Mouse (Mus musculus) limb, embryonic 11.5 days (tissue): ENCODE measurements around the gene Cct7. TPM values are rescaled to one million over a fixed set of nuclear protein-coding genes. Genes with fewer than 3 reads are reported as not detected.

ENCODE experiments used
- ATAC-seq: fragments of 200-750 bp; cut with Nextera tagmentation; 2 replicates; pipeline ENCODE4 v1.8.0; 2017; ENCODE audit warnings: low read depth; ENCODE audit not compliant: insufficient number of reproducible peaks, low FRiP score, low TSS enrichment
- DNase-seq: peaks from one replicate; pipeline ENCODE4 v3.0.0-alpha.2; 2015; ENCODE audit warnings: low spot score
- H3K27ac ChIP-seq: fragments of 300-500 bp; sonication (generic); replicated peaks from 2 replicates; pipeline ENCODE4 v1.5.1; 2014; ENCODE audit warnings: low read depth, mild to moderate bottlenecking, low read length
- H3K27me3 ChIP-seq: fragments of 300-500 bp; sonication (generic); 2 replicates; pipeline ENCODE4 v1.6.1; 2014; ENCODE audit warnings: mild to moderate bottlenecking, low read length, mixed read lengths; ENCODE audit not compliant: control insufficient read depth, insufficient read depth
- H3K36me3 ChIP-seq: fragments of 300-500 bp; sonication (generic); 2 replicates; pipeline ENCODE4 v1.6.1; 2014; ENCODE audit warnings: mild to moderate bottlenecking, low read length, moderate library complexity, mixed read lengths; ENCODE audit not compliant: control insufficient read depth, insufficient read depth
- H3K4me1 ChIP-seq: fragments of 300-500 bp; sonication (generic); 2 replicates; pipeline ENCODE4 v1.6.1; 2014; ENCODE audit warnings: low read length, mixed read lengths; ENCODE audit not compliant: control insufficient read depth, insufficient read depth
- H3K4me2 ChIP-seq: fragments of 300-500 bp; sonication (generic); 2 replicates; pipeline ENCODE4 v1.6.1; 2014; ENCODE audit warnings: low read depth, mild to moderate bottlenecking, moderate library complexity; ENCODE audit not compliant: severe bottlenecking
- H3K4me3 ChIP-seq: fragments of 300-500 bp; sonication (generic); 2 replicates; pipeline ENCODE4 v1.5.1; 2014; ENCODE audit warnings: low read depth, low read length
- H3K9ac ChIP-seq: fragments of 300-500 bp; sonication (generic); 2 replicates; pipeline ENCODE4 v1.6.1; 2014; ENCODE audit warnings: mild to moderate bottlenecking, low read length
- H3K9me3 ChIP-seq: fragments of 300-500 bp; sonication (generic); 2 replicates; pipeline ENCODE4 v1.6.1; 2016; ENCODE audit warnings: low read length; ENCODE audit not compliant: control insufficient read depth
- whole genome bisulfite sequencing: fragments of 180-500 bp; shearing (Covaris S2); extraction: QIAGEN DNeasy Blood & Tissue Kit; methylation state at CpG from one replicate; pipeline ENCODE4 v1.1.7; 2014; 5-methylcytosine and 5-hydroxymethylcytosine counted together
- polyA plus RNA-seq: library from polyadenylated mRNA; unstranded; fragments of >200 nt; fragmentation: Nextera tagmentation; extraction: Ambion mirVana; gene quantifications from 2 replicates; pipeline ENCODE4 v1.2.1, GENCODE M21; 2014

Gene Cct7
- polyA plus RNA-seq, 1 experiment from 2014 or later: 718 TPM

- no peak for ATAC-seq
- H3K4me2 ChIP-seq: no peak overlapping the region
- H3K4me3 ChIP-seq: no peak overlapping the region
- H3K9me3 ChIP-seq: no peaks in the 10 kb centered on the region
- no peaks in the 10 kb centered on the region for H3K36me3 ChIP-seq
- H3K9ac ChIP-seq: no peak overlapping the region
- H3K4me1 ChIP-seq: peaks cover 19% of the 10 kb centered on the region
- 63% methylated on average over 1 of the region's 1 CpGs for WGBS
- peaks cover 7% of the 10 kb centered on the region for H3K27me3 ChIP-seq
- DNase-seq: no peak
- no peak overlapping the region for H3K27ac ChIP-seq
Observed at GRCm38 (mm10) chr6:85500416-85500815, 49.1 kb downstream of the Cct7 start.

GRCm38 (mm10) chr6:85501571-85502102, 50.3 kb downstream of the Cct7 start:
- Histone ChIP-seq H3K4me3 (peak overlapping the region; percentile 75), H3K36me3 (no peaks in the 10 kb centered on the region), H3K9ac (0 out of 2 replicates have a peak overlapping the region, but pooled peaks have one; percentile 22), H3K4me2 (peak overlapping the region; percentile 88), H3K9me3 (no peaks in the 10 kb centered on the region), H3K27ac (no peak overlapping the region), H3K27me3 (peaks cover 7% of the 10 kb centered on the region), H3K4me1 (peaks cover 19% of the 10 kb centered on the region)
- 12% methylated on average over 6 of the region's 6 CpGs for WGBS
- no peak for ATAC-seq
- DNase-seq: no peak

GRCm38 (mm10) chr6:85502103-85502910, 51.0 kb downstream of the Cct7 start:
- H3K4me2 ChIP-seq: peak overlapping the region; percentile 88
- no peaks in the 10 kb centered on the region for H3K9me3 ChIP-seq
- DNase-seq: peak; percentile 68
- H3K4me1 ChIP-seq: peaks cover 19% of the 10 kb centered on the region
- peak; percentile 78 for ATAC-seq
- no peaks in the 10 kb centered on the region for H3K36me3 ChIP-seq
- WGBS: 0% methylated on average over 18 of the region's 37 CpGs
- peaks cover 7% of the 10 kb centered on the region for H3K27me3 ChIP-seq
- H3K9ac ChIP-seq: peak overlapping the region; percentile 75
- peak overlapping the region; percentile 75 for H3K4me3 ChIP-seq
- H3K27ac ChIP-seq: peak overlapping the region; percentile 59; the same call in 1 of the 2 replicates

GRCm38 (mm10) chr6:85502911-85503250, 51.6 kb downstream of the Cct7 start, which contains the start of gene Fbxo41:
Gene Fbxo41 (minus strand): TSS chr6:85502994.
- ATAC-seq: peak; percentile 59; the same call in 1 of the 2 replicates
- H3K4me2 ChIP-seq: peak within 1 kb of the TSS; percentile 88
- peak within 1 kb of the TSS; percentile 75 for H3K4me3 ChIP-seq
- H3K36me3 ChIP-seq: no peaks in the 10 kb centered on the region
- peaks cover 7% of the 10 kb centered on the region for H3K27me3 ChIP-seq
- peak within 1 kb of the TSS; percentile 75 for H3K9ac ChIP-seq
- H3K4me1 ChIP-seq: peaks cover 19% of the 10 kb centered on the region
- WGBS: 1% methylated on average over 16 of the region's 22 CpGs
- DNase-seq: peak; percentile 70
- no peaks in the 10 kb centered on the region for H3K9me3 ChIP-seq
- H3K27ac ChIP-seq: peak within 1 kb of the TSS; percentile 59; the same call in 1 of the 2 replicates

GRCm38 (mm10) chr6:85504908-85505307, 53.6 kb downstream of the Cct7 start:
- Histone ChIP-seq H3K9ac (no peak overlapping the region), H3K27me3 (peaks cover 12% of the 10 kb centered on the region), H3K27ac (no peak overlapping the region), H3K4me2 (no peak overlapping the region), H3K9me3 (no peaks in the 10 kb centered on the region), H3K4me3 (no peak overlapping the region), H3K36me3 (no peaks in the 10 kb centered on the region), H3K4me1 (peaks cover 19% of the 10 kb centered on the region)
- 87% methylated on average over 2 of the region's 2 CpGs for WGBS
- DNase-seq (no peak), ATAC-seq (no peak)

GRCm38 (mm10) chr6:85508602-85509001, 57.3 kb downstream of the Cct7 start:
- peaks cover 40% of the 10 kb centered on the region for H3K27me3 ChIP-seq

GRCm38 (mm10) chr6:85510476-85510875, 59.2 kb downstream of the Cct7 start:
- WGBS: 2% methylated on average over 6 of the region's 6 CpGs
- H3K36me3 ChIP-seq: no peaks in the 10 kb centered on the region
- H3K4me3 ChIP-seq: no peak overlapping the region
- H3K4me2 ChIP-seq: no peak overlapping the region
- H3K27ac ChIP-seq: no peak overlapping the region
- H3K27me3 ChIP-seq: peaks cover 54% of the 10 kb centered on the region
- DNase-seq (peak; percentile 76), ATAC-seq (no peak)
- H3K9me3 ChIP-seq: no peaks in the 10 kb centered on the region
- H3K9ac ChIP-seq: no peak overlapping the region
- H3K4me1 ChIP-seq: peaks cover 18% of the 10 kb centered on the region

More at GRCm38 (mm10) chr6:85508602-85509001, 57.3 kb downstream of the Cct7 start:
- WGBS: 48% methylated on average over 5 of the region's 5 CpGs
- Histone ChIP-seq H3K36me3 (no peaks in the 10 kb centered on the region), H3K9me3 (no peaks in the 10 kb centered on the region), H3K9ac (no peak overlapping the region), H3K4me2 (no peak overlapping the region), H3K4me1 (peaks cover 22% of the 10 kb centered on the region), H3K27ac (no peak overlapping the region), H3K4me3 (no peak overlapping the region)
- DNase-seq (no peak), ATAC-seq (no peak)

- no peaks in the 10 kb centered on the region for H3K36me3 ChIP-seq
- ATAC-seq (0 out of 2 replicates have a peak, but pooled peaks have one; percentile 21), DNase-seq (peak; percentile 83)
- peak overlapping the region; percentile 43 for H3K4me2 ChIP-seq
- H3K9me3 ChIP-seq: no peaks in the 10 kb centered on the region
- peak overlapping the region; percentile 28 for H3K4me3 ChIP-seq
- no peak overlapping the region for H3K9ac ChIP-seq
- under 1% methylated on average over 85 of the region's 88 CpGs for WGBS
- peaks cover 58% of the 10 kb centered on the region for H3K27me3 ChIP-seq
- H3K4me1 ChIP-seq: peaks cover 18% of the 10 kb centered on the region
- no peak overlapping the region for H3K27ac ChIP-seq
Observed at GRCm38 (mm10) chr6:85511286-85512055, 60.2 kb downstream of the Cct7 start.
